Mouse (Mus musculus): ENCODE measurements around the gene Cd2. TPM values are rescaled to one million over a fixed set of nuclear protein-coding genes. Genes with fewer than 3 reads are reported as not detected.
A peak's percentile ranks its signal among the peaks of the same experiment; 100 is the strongest.

The Cd2 gene
- total RNA-seq, 2 experiments from 2014 or later = not detected

- Histone ChIP-seq H3K4me3 (no peak overlapping the region), H3K27ac (no peak overlapping the region)
- DNase-seq (ENCODE audit: low spot score in 2 of 2) = no peak
- no peak for TF ChIP-seq CTCF (conservative IDR thresholded peaks at IDR 0.05)
Measured at GRCm38 (mm10) chr3:101286336-101287325, 1.1 kb downstream of the Cd2 start.

DNA sequence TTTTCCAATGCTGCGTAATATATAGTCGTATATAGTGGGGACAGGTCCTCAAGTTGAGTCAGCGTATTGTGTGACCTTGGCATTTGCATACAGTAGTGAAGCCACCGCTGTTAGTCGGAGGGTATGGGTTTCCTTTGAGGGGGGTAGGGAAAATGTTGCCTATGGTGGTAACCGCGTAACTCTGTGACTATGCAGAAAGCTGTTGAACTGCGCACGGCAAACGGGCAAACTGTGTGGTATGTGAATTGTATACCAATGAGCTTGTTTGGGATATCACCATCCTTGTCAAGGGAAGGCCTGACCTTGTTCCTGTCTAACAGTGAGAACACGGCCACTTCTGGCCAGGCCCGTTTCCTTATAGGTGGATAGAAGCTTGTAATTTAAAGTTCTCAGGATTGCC lies 1.9 kb downstream of the Cd2 start:
- H3K4me3 ChIP-seq = no peak overlapping the region
- no peak for DNase-seq (ENCODE audit: low spot score in 2 of 2)
- no peak overlapping the region for H3K27ac ChIP-seq
- TF ChIP-seq CTCF (conservative IDR thresholded peaks at IDR 0.05) = no peak

DNA sequence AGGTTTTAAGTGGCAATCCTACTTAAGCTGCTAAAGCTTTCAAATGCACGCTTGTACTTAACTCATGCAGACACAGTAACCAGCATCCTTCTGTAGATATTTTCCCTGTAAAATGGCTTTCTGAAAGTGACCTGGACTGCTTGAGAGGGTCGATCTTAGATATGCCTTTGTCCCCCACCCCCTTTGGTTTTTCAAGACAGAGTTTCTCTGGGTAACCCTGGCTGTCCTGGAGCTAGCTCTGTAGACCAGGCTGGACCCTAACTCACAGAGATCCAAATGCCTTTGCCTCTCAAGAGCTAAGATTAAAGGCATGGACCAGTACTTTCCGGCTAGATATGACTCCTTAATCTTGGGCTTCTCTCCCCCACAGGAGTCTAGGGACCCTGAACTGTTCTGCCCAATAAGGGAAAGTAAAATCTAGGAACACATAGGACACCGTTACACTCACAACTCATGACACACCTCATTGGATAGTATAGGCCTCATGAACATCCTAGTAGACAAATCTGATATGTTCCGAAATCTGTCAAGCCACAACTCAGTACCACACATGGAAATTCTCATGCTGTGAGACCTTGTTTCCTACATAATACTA lies 2.6 kb downstream of the Cd2 start:
- TF ChIP-seq CTCF (conservative IDR thresholded peaks at IDR 0.05) = no peak
- no peak for DNase-seq (ENCODE audit: low spot score in 2 of 2)
- Histone ChIP-seq H3K27ac (no peak overlapping the region), H3K4me3 (no peak overlapping the region)

GRCm38 (mm10) chr3:101283869-101284706 lies 3.7 kb downstream of the Cd2 start:
- TF ChIP-seq CTCF (conservative IDR thresholded peaks at IDR 0.05) = no peak
- DNase-seq (ENCODE audit: low spot score in 2 of 2) = no peak
- Histone ChIP-seq H3K27ac (no peak overlapping the region), H3K4me3 (no peak overlapping the region)

- DNase-seq (ENCODE audit: low spot score in 2 of 2) = no peak
- Histone ChIP-seq H3K4me3 (no peak overlapping the region), H3K27ac (no peak overlapping the region)
- peak; percentile 47 for TF ChIP-seq CTCF (conservative IDR thresholded peaks at IDR 0.05)
Measured at GRCm38 (mm10) chr3:101283441-101283840, 4.3 kb downstream of the Cd2 start.

GRCm38 (mm10) chr3:101282556-101283180 lies 5.1 kb downstream of the Cd2 start:
- no peak overlapping the region for H3K4me3 ChIP-seq
- H3K27ac ChIP-seq = no peak overlapping the region
- TF ChIP-seq CTCF (conservative IDR thresholded peaks at IDR 0.05) = no peak
- no peak for DNase-seq (ENCODE audit: low spot score in 2 of 2)

DNA sequence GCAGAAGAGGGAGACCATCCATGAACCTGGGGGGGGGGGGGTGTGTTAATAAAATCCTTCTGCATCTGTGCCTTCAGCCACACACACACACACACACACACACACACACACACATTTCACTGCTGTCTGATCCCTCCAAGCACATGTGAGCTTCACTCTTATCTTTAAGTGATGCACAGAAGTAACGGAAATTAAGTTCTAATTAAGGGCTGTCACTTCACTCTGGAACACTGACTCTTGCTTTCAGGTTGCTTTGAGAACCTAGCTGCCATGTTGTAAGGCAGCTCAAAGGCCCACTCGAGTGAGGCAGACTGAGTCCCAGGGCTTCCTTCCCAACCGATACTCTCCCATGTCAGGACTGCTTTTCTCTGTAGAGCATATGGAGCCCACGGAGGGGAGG lies 5.9 kb downstream of the Cd2 start:
- no peak for TF ChIP-seq CTCF (conservative IDR thresholded peaks at IDR 0.05)
- DNase-seq (ENCODE audit: low spot score in 2 of 2) = no peak
- Histone ChIP-seq H3K4me3 (no peak overlapping the region), H3K27ac (no peak overlapping the region)

- Histone ChIP-seq H3K27ac (no peak overlapping the region), H3K4me3 (no peak overlapping the region)
- DNase-seq (ENCODE audit: low spot score in 2 of 2) = no peak
- no peak for TF ChIP-seq CTCF (conservative IDR thresholded peaks at IDR 0.05)
Measured at GRCm38 (mm10) chr3:101280348-101281311, 7.1 kb downstream of the Cd2 start.

DNA sequence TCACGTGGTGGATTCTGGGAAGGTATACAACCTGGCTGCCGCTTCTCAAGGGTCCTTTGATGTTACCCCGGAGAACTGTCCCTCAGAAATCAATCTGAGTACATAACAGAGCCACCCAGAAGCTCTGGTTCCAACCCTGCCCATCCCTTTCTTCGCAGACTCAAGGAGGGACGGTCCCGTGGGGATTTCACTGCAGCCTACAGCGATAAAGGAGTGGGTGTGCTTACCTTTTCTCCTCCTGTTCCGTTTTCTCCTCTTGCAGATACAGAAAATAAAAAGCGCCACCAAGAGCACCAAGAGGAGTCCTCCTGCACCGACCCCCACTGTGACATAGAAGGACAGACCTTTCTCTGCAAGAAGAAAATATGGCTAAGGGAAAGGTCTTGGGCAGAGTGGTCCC lies 8.2 kb downstream of the Cd2 start:
- Histone ChIP-seq H3K27ac (no peak overlapping the region), H3K4me3 (no peak overlapping the region)
- no peak for DNase-seq (ENCODE audit: low spot score in 2 of 2)
- no peak for TF ChIP-seq CTCF (conservative IDR thresholded peaks at IDR 0.05)

- TF ChIP-seq CTCF (conservative IDR thresholded peaks at IDR 0.05) = no peak
- DNase-seq (ENCODE audit: low spot score in 2 of 2) = no peak
- H3K27ac ChIP-seq = no peak overlapping the region
Measured at GRCm38 (mm10) chr3:101278396-101278795, 9.3 kb downstream of the Cd2 start.

GRCm38 (mm10) chr3:101277830-101278229 lies 9.9 kb downstream of the Cd2 start:
- TF ChIP-seq CTCF (conservative IDR thresholded peaks at IDR 0.05) = no peak
- no peak for DNase-seq (ENCODE audit: low spot score in 2 of 2)
- no peak overlapping the region for H3K4me3 ChIP-seq
- no peak overlapping the region for H3K27ac ChIP-seq

More at GRCm38 (mm10) chr3:101278396-101278795, 9.3 kb downstream of the Cd2 start:
- H3K4me3 ChIP-seq = no peak overlapping the region

Measured in layer of hippocampus, adult 2 months (tissue).